Comparison of ENCODE assay signal across 8 mouse cellular contexts in genomic region chr16:95861231-95861690, GRCm38 (mm10).
DNase-seq lines count a peak whose midpoint lies in the region; ATAC-seq and TF ChIP-seq lines count a peak whose summit lies in the region.

No protein-coding gene starts in this region.

- H3K27ac ChIP-seq in heart, postnatal 0 days (ENCODE audit: low read depth), result peak overlapping the region; percentile 88
- H3K27ac ChIP-seq in limb, embryonic 15.5 days, result no peak overlapping the region; the same call in 1 of the 2 replicates
- H3K27ac ChIP-seq in midbrain, embryonic 15.5 days, result no peak overlapping the region
- no peak overlapping the region for H3K27ac ChIP-seq in forebrain, embryonic 15.5 days (replicated peaks)

- 23% methylated on average over 12 of the region's 12 CpGs for WGBS in heart, postnatal 0 days
- 68% methylated on average over 12 of the region's 12 CpGs for WGBS in limb, embryonic 15.5 days
- WGBS in midbrain, embryonic 15.5 days, result 86% methylated on average over 12 of the region's 12 CpGs
- 79% methylated on average over 12 of the region's 12 CpGs for WGBS in forebrain, embryonic 15.5 days

- peak; percentile 98 for TF ChIP-seq EP300 in heart, postnatal 0 days (IDR thresholded peaks at IDR 0.05; ENCODE audit: low read depth)

- ATAC-seq in heart, postnatal 0 days (ENCODE audit: insufficient read depth, low read depth), result peak; percentile 84
- peak; percentile 50; the same call in 1 of the 2 replicates for ATAC-seq in limb, embryonic 15.5 days (ENCODE audit: insufficient number of reproducible peaks, low FRiP score, low TSS enrichment, low read depth)
- ATAC-seq in midbrain, embryonic 15.5 days (replicated peaks), result no peak
- ATAC-seq in forebrain, embryonic 15.5 days (replicated peaks), result no peak

- H3K4me3 ChIP-seq in heart, postnatal 0 days (ENCODE audit: low read depth, low read length), result no peak overlapping the region
- no peak overlapping the region for H3K4me3 ChIP-seq in limb, embryonic 15.5 days
- H3K4me3 ChIP-seq in midbrain, embryonic 15.5 days, result no peak overlapping the region
- H3K4me3 ChIP-seq in forebrain, embryonic 15.5 days, result no peak overlapping the region

- H3K9me3 ChIP-seq in heart, postnatal 0 days (replicated peaks; ENCODE audit: control insufficient read depth, low read length), result no peaks in the 10 kb centered on the region
- no peaks in the 10 kb centered on the region for H3K9me3 ChIP-seq in limb, embryonic 15.5 days
- no peaks in the 10 kb centered on the region for H3K9me3 ChIP-seq in midbrain, embryonic 15.5 days
- no peaks in the 10 kb centered on the region for H3K9me3 ChIP-seq in forebrain, embryonic 15.5 days

- H3K9ac ChIP-seq in heart, postnatal 0 days (replicated peaks; ENCODE audit: low read depth, low read length), result no peak overlapping the region
- H3K9ac ChIP-seq in limb, embryonic 15.5 days, result no peak overlapping the region
- no peak overlapping the region for H3K9ac ChIP-seq in midbrain, embryonic 15.5 days
- no peak overlapping the region for H3K9ac ChIP-seq in forebrain, embryonic 15.5 days (replicated peaks)

- TF ChIP-seq CTCF in heart, postnatal 0 days (IDR thresholded peaks at IDR 0.05; ENCODE audit: low read depth), result no peak

- 0 out of 2 replicates have a peak, but pooled peaks cover 18% of the 10 kb centered on the region for H3K4me1 ChIP-seq in heart, postnatal 0 days (ENCODE audit: control insufficient read depth, insufficient read depth)
- H3K4me1 ChIP-seq in limb, embryonic 15.5 days, result peaks cover 19% of the 10 kb centered on the region
- no peaks in the 10 kb centered on the region for H3K4me1 ChIP-seq in midbrain, embryonic 15.5 days
- no peaks in the 10 kb centered on the region for H3K4me1 ChIP-seq in forebrain, embryonic 15.5 days

- no peak overlapping the region for H3K4me2 ChIP-seq in heart, postnatal 0 days (ENCODE audit: low read depth, low read length)
- no peak overlapping the region for H3K4me2 ChIP-seq in limb, embryonic 15.5 days
- no peak overlapping the region for H3K4me2 ChIP-seq in midbrain, embryonic 15.5 days
- no peak overlapping the region for H3K4me2 ChIP-seq in forebrain, embryonic 15.5 days (replicated peaks)

- no peaks in the 10 kb centered on the region for H3K27me3 ChIP-seq in heart, postnatal 0 days (ENCODE audit: control insufficient read depth, insufficient read depth, low read length)
- no peaks in the 10 kb centered on the region for H3K27me3 ChIP-seq in limb, embryonic 15.5 days
- H3K27me3 ChIP-seq in midbrain, embryonic 15.5 days (replicated peaks), result no peaks in the 10 kb centered on the region
- H3K27me3 ChIP-seq in forebrain, embryonic 15.5 days, result no peaks in the 10 kb centered on the region

- DNase-seq in testis, postnatal 14 days (ENCODE audit: low spot score), result peak; percentile 38
- no peak for DNase-seq in testis, postnatal 10 days (ENCODE audit: low spot score)
- DNase-seq in heart, postnatal 0 days (ENCODE audit: low spot score), result peak; percentile 75
- peak; percentile 67 for DNase-seq in skeletal muscle tissue, adult 2 months (ENCODE audit: low read depth, low spot score)
- no peak for DNase-seq in left cerebral cortex, postnatal 36 days (ENCODE audit: low spot score in 2 of 2)

- no peaks in the 10 kb centered on the region for H3K36me3 ChIP-seq in heart, postnatal 0 days (replicated peaks; ENCODE audit: control insufficient read depth, insufficient read depth, low read length)
- H3K36me3 ChIP-seq in limb, embryonic 15.5 days, result no peaks in the 10 kb centered on the region
- H3K36me3 ChIP-seq in midbrain, embryonic 15.5 days (replicated peaks), result no peaks in the 10 kb centered on the region
- H3K36me3 ChIP-seq in forebrain, embryonic 15.5 days, result no peaks in the 10 kb centered on the region

- intact Hi-C loops in left cerebral cortex, postnatal 36 days (cut with DNase I), result no loop called here

Comparison
In these comparisons a context has a peak if more than half of its experiments do, and no peak if none do; other contexts are left out.
1. DNase-seq: peak in testis, postnatal 14 days (single experiment), heart, postnatal 0 days (single experiment) and skeletal muscle tissue, adult 2 months (single experiment); none in testis, postnatal 10 days (single experiment) and left cerebral cortex, postnatal 36 days (0 of 2).
2. ATAC-seq: peak in heart, postnatal 0 days (single experiment) and limb, embryonic 15.5 days (single experiment); none in midbrain, embryonic 15.5 days (single experiment) and forebrain, embryonic 15.5 days (single experiment).